Mouse (Mus musculus): Measurements from ENCODE around the gene Mesp1.

DNA sequence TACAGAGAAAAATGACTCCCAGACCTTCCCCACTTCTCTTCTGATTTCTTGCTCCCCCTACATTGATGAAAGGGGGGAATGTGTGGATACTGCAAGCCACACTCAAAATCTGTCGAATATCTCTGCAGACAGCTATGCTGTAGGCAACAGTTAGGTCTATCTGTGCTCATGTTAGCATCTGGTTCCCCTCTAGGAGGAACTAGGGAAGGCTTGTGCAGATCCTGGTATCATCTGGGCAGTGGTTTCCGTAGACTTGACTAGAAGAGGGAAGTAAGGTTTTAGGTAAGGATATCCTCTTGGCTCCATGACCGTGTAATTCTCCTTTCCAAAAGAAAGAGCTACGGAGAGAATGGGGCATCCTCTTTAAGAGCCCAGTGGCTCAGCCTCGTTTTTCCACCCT, 49.0 kb downstream of the Mesp1 start:
- TF ChIP-seq CTCF (IDR thresholded peaks at IDR 0.05; ENCODE audit: low read depth, low read length) (no peak), POLR2A (IDR thresholded peaks at IDR 0.05; ENCODE audit: borderline replicate concordance, low read depth, low read length) (no peak)

All from bone marrow macrophage, adult 2 months (primary cell).